Mouse (Mus musculus): Measurements from ENCODE around the gene Clec2d.
"Not testable (repeated sequence)": the region's sequence is repeated elsewhere in the genome, so short reads cannot be mapped to it uniquely, and the experiment has no call there.

Clec2d gene

GRCm38 (mm10) chr6:129187200-129187651 lies 6.8 kb downstream of the Clec2d start:
- peak; percentile 34 for DNase-seq (ENCODE audit: low read depth)

- DNase-seq (ENCODE audit: low read depth), result peak; percentile 38
Measured at GRCm38 (mm10) chr6:129187816-129188215, 7.4 kb downstream of the Clec2d start.

GRCm38 (mm10) chr6:129193431-129193830 lies 13.0 kb downstream of the Clec2d start:
- no peak for DNase-seq (ENCODE audit: low read depth)

GRCm38 (mm10) chr6:129200066-129200465 lies 19.7 kb downstream of the Clec2d start:
- not testable (repeated sequence) for DNase-seq (ENCODE audit: low read depth)

- DNase-seq (ENCODE audit: low read depth), result no peak
Measured at GRCm38 (mm10) chr6:129202306-129202705, 21.9 kb downstream of the Clec2d start.

- DNase-seq (ENCODE audit: low read depth), result no peak
Measured at GRCm38 (mm10) chr6:129204342-129204741, 23.9 kb downstream of the Clec2d start.

GRCm38 (mm10) chr6:129204838-129205237 lies 24.4 kb downstream of the Clec2d start:
- DNase-seq (ENCODE audit: low read depth), result no peak

- DNase-seq (ENCODE audit: low read depth), result no peak
Measured at GRCm38 (mm10) chr6:129208891-129209519, 28.6 kb downstream of the Clec2d start.

- no peak for DNase-seq (ENCODE audit: low read depth)
Measured at GRCm38 (mm10) chr6:129209785-129210446, 29.5 kb downstream of the Clec2d start.

GRCm38 (mm10) chr6:129210447-129210790 lies 30.0 kb downstream of the Clec2d start:
- DNase-seq (ENCODE audit: low read depth), result no peak

GRCm38 (mm10) chr6:129212421-129213195 lies 32.2 kb downstream of the Clec2d start:
- DNase-seq (ENCODE audit: low read depth), result peak; percentile 90

- no peak for DNase-seq (ENCODE audit: low read depth)
Measured at GRCm38 (mm10) chr6:129213497-129213896, 33.1 kb downstream of the Clec2d start.

- no peak for DNase-seq (ENCODE audit: low read depth)
Measured at GRCm38 (mm10) chr6:129214263-129214662, 33.8 kb downstream of the Clec2d start.

GRCm38 (mm10) chr6:129215053-129215452 lies 34.6 kb downstream of the Clec2d start:
- no peak for DNase-seq (ENCODE audit: low read depth)

GRCm38 (mm10) chr6:129215886-129216637 lies 35.6 kb downstream of the Clec2d start:
- peak; percentile 84 for DNase-seq (ENCODE audit: low read depth)

GRCm38 (mm10) chr6:129216721-129217230 lies 36.4 kb downstream of the Clec2d start:
- DNase-seq (ENCODE audit: low read depth), result no peak

GRCm38 (mm10) chr6:129218191-129218696 lies 37.8 kb downstream of the Clec2d start:
- DNase-seq (ENCODE audit: low read depth), result no peak

- peak; percentile 22 for DNase-seq (ENCODE audit: low read depth)
Measured at GRCm38 (mm10) chr6:129219897-129220517, 39.6 kb downstream of the Clec2d start.

GRCm38 (mm10) chr6:129221053-129221452 lies 40.6 kb downstream of the Clec2d start:
- DNase-seq (ENCODE audit: low read depth), result no peak

- DNase-seq (ENCODE audit: low read depth), result peak; percentile 93
Measured at GRCm38 (mm10) chr6:129222188-129222800, 41.9 kb downstream of the Clec2d start.

- DNase-seq (ENCODE audit: low read depth), result no peak
Measured at GRCm38 (mm10) chr6:129223611-129224010, 43.2 kb downstream of the Clec2d start.
